Mouse (Mus musculus) stomach, embryonic 15.5 days (tissue): ENCODE results near the gene Gspt2. TPM values are rescaled to one million over a fixed set of nuclear protein-coding genes. Genes with fewer than 3 reads are reported as not detected.
"Not testable (repeated sequence)": the region's sequence is repeated elsewhere in the genome, so short reads cannot be mapped to it uniquely, and the experiment has no call there.

Experiments
- ATAC-seq: fragments of 200-750 bp; cut with Nextera tagmentation; 2 replicates; pipeline ENCODE4 v1.8.0; 2017; ENCODE audit warnings: low read depth, moderate number of reproducible peaks, moderate TSS enrichment; ENCODE audit not compliant: insufficient read depth, low FRiP score
- H3K27ac ChIP-seq: fragments of 300-500 bp; sonication (generic); 2 replicates; pipeline ENCODE4 v1.5.1; 2015; ENCODE audit warnings: mild to moderate bottlenecking, inconsistent platforms
- H3K27me3 ChIP-seq: fragments of 300-500 bp; sonication (generic); replicated peaks from 2 replicates; pipeline ENCODE4 v1.6.1; 2015; ENCODE audit warnings: inconsistent platforms
- H3K36me3 ChIP-seq: fragments of 300-500 bp; sonication (generic); 2 replicates; pipeline ENCODE4 v1.6.1; 2015; ENCODE audit warnings: inconsistent platforms
- H3K4me1 ChIP-seq: fragments of 300-500 bp; sonication (generic); 2 replicates; pipeline ENCODE4 v1.6.1; 2015; ENCODE audit warnings: inconsistent platforms
- H3K4me2 ChIP-seq: fragments of 300-500 bp; sonication (generic); 2 replicates; pipeline ENCODE4 v1.6.1; 2015; ENCODE audit warnings: mild to moderate bottlenecking, inconsistent platforms
- H3K4me3 ChIP-seq: fragments of 300-500 bp; sonication (generic); replicated peaks from 2 replicates; pipeline ENCODE4 v1.5.1; 2015; ENCODE audit warnings: inconsistent platforms
- H3K9ac ChIP-seq: fragments of 300-500 bp; sonication (generic); 2 replicates; pipeline ENCODE4 v1.6.1; 2015; ENCODE audit warnings: inconsistent platforms
- H3K9me3 ChIP-seq: fragments of 300-500 bp; sonication (generic); 2 replicates; pipeline ENCODE4 v1.6.1; 2016; ENCODE audit warnings: inconsistent platforms
- WGBS: fragments of 180-500 bp; shearing (Covaris S2); methylation state at CpG from one replicate; pipeline ENCODE4 v1.1.7; 2015; 5-methylcytosine and 5-hydroxymethylcytosine counted together
- polyA plus RNA-seq: library from polyadenylated mRNA; unstranded; fragments of >200 nt; fragmentation: Nextera tagmentation; extraction: Ambion mirVana; gene quantifications from 2 replicates; pipeline ENCODE4 v1.2.1, GENCODE M21; 2015

Gspt2 gene
- polyA plus RNA-seq, result 5.2 and 5.4 TPM in 2 replicates

- 14% methylated on average over 53 of the region's 53 CpGs for whole genome bisulfite sequencing
- H3K9me3 ChIP-seq, result no peaks in the 10 kb centered on the region
- H3K9ac ChIP-seq, result peak within 1 kb of the TSS; percentile 5; the same call in 1 of the 2 replicates
Measured at GRCm38 (mm10) chrX:94635961-94636563, at the start of gene Gspt2. Gspt2 (plus strand) TSS chrX:94636069.

GRCm38 (mm10) chrX:94624835-94625803 is 10.8 kb upstream of the Gspt2 start:
- Histone ChIP-seq H3K4me1 (no peaks in the 10 kb centered on the region), H3K36me3 (no peaks in the 10 kb centered on the region), H3K9ac (no peak overlapping the region), H3K4me2 (peak overlapping the region; percentile 37; the same call in 1 of the 2 replicates), H3K27ac (no peak overlapping the region), H3K27me3 (no peaks in the 10 kb centered on the region), H3K4me3 (no peak overlapping the region), H3K9me3 (no peaks in the 10 kb centered on the region)
- 30% methylated on average over 13 of the region's 13 CpGs for WGBS
- ATAC-seq, result peak; percentile 35; the same call in 1 of the 2 replicates

More at GRCm38 (mm10) chrX:94635961-94636563, at the start of gene Gspt2:
- no peaks in the 10 kb centered on the region for H3K4me1 ChIP-seq
- no peak within 1 kb of the TSS for H3K27ac ChIP-seq
- H3K36me3 ChIP-seq, result no peaks in the 10 kb centered on the region
- peak within 1 kb of the TSS; percentile 51 for H3K4me2 ChIP-seq
- peak; percentile 75; the same call in 1 of the 2 replicates for ATAC-seq
- no peaks in the 10 kb centered on the region; the same call in 1 of the 2 replicates for H3K27me3 ChIP-seq
- peak within 1 kb of the TSS; percentile 50 for H3K4me3 ChIP-seq

GRCm38 (mm10) chrX:94636911-94637310 is 1.0 kb downstream of the Gspt2 start:
- no peak overlapping the region for H3K9ac ChIP-seq
- no peaks in the 10 kb centered on the region; the same call in 1 of the 2 replicates for H3K27me3 ChIP-seq
- no peaks in the 10 kb centered on the region for H3K36me3 ChIP-seq
- no peak overlapping the region for H3K27ac ChIP-seq
- H3K4me1 ChIP-seq, result no peaks in the 10 kb centered on the region
- ATAC-seq, result no peak
- peak overlapping the region; percentile 51 for H3K4me2 ChIP-seq
- peak overlapping the region; percentile 50 for H3K4me3 ChIP-seq
- 69% methylated on average over 8 of the region's 8 CpGs for WGBS
- no peaks in the 10 kb centered on the region for H3K9me3 ChIP-seq

GRCm38 (mm10) chrX:94648541-94648940 is 12.7 kb downstream of the Gspt2 start:
- no peak overlapping the region for H3K9ac ChIP-seq
- H3K9me3 ChIP-seq, result no peaks in the 10 kb centered on the region
- H3K4me1 ChIP-seq, result no peaks in the 10 kb centered on the region
- no peak overlapping the region for H3K27ac ChIP-seq
- ATAC-seq, result no peak
- no peak overlapping the region for H3K4me3 ChIP-seq
- H3K36me3 ChIP-seq, result no peaks in the 10 kb centered on the region
- H3K27me3 ChIP-seq, result no peaks in the 10 kb centered on the region
- no peak overlapping the region for H3K4me2 ChIP-seq

GRCm38 (mm10) chrX:94657734-94658133 is 21.9 kb downstream of the Gspt2 start:
- Histone ChIP-seq H3K27ac (no peak overlapping the region), H3K9me3 (no peaks in the 10 kb centered on the region), H3K9ac (no peak overlapping the region), H3K4me2 (no peak overlapping the region), H3K27me3 (0 out of 2 replicates have a peak, but pooled peaks cover 8% of the 10 kb centered on the region), H3K36me3 (no peaks in the 10 kb centered on the region), H3K4me3 (no peak overlapping the region), H3K4me1 (no peaks in the 10 kb centered on the region)
- WGBS, result 54% methylated on average over 2 of the region's 2 CpGs
- no peak for ATAC-seq

- Histone ChIP-seq H3K4me1 (no peaks in the 10 kb centered on the region), H3K27ac (no peak overlapping the region), H3K36me3 (no peaks in the 10 kb centered on the region), H3K4me3 (no peak overlapping the region), H3K27me3 (no peaks in the 10 kb centered on the region), H3K9ac (no peak overlapping the region), H3K4me2 (no peak overlapping the region), H3K9me3 (no peaks in the 10 kb centered on the region)
- no peak for ATAC-seq
- 66% methylated on average over 4 of the region's 4 CpGs for WGBS
Measured at GRCm38 (mm10) chrX:94670814-94671213, 34.9 kb downstream of the Gspt2 start.

- H3K9ac ChIP-seq, result no peak overlapping the region
- ATAC-seq, result no peak
- no peak overlapping the region for H3K4me3 ChIP-seq
- WGBS, result 37% methylated on average over 4 of the region's 4 CpGs
- no peaks in the 10 kb centered on the region for H3K4me1 ChIP-seq
- no peaks in the 10 kb centered on the region for H3K9me3 ChIP-seq
- H3K4me2 ChIP-seq, result no peak overlapping the region
- H3K36me3 ChIP-seq, result no peaks in the 10 kb centered on the region
- H3K27ac ChIP-seq, result no peak overlapping the region
- no peaks in the 10 kb centered on the region for H3K27me3 ChIP-seq
Measured at GRCm38 (mm10) chrX:94674977-94675376, 39.1 kb downstream of the Gspt2 start.

- H3K9me3 ChIP-seq, H3K36me3 ChIP-seq, H3K27ac ChIP-seq, H3K4me1 ChIP-seq, H3K27me3 ChIP-seq, ATAC-seq, H3K4me2 ChIP-seq, H3K9ac ChIP-seq, H3K4me3 ChIP-seq: not testable (repeated sequence)
- WGBS, result no CpG with 5 or more reads among the region's 2 CpGs
Measured at GRCm38 (mm10) chrX:94681581-94681980, 45.7 kb downstream of the Gspt2 start.

GRCm38 (mm10) chrX:94689593-94689992 is 53.7 kb downstream of the Gspt2 start:
- not testable (repeated sequence) for H3K4me1 ChIP-seq, H3K4me2 ChIP-seq, H3K9me3 ChIP-seq, H3K36me3 ChIP-seq, H3K9ac ChIP-seq, ATAC-seq, H3K27ac ChIP-seq, H3K4me3 ChIP-seq, H3K27me3 ChIP-seq
- 88% methylated on average over 5 of the region's 5 CpGs for WGBS

Other genes with a start within 250 kb of the Gspt2 start
- gene Maged1, start 93.9 kb upstream of the Gspt2 start, polyA plus RNA-seq, result 445 and 496 TPM in 2 replicates
- gene Zxdb, start 88.5 kb downstream of the Gspt2 start, polyA plus RNA-seq, result 1.6 TPM in 2 replicates